Mouse (Mus musculus) left cerebral cortex, adult 18-20 months (tissue): ENCODE data around the gene Slc25a42. TPM values are rescaled to one million over a fixed set of nuclear protein-coding genes. Genes with fewer than 3 reads are reported as not detected.

Experiments
- DNase-seq, 2 experiments: peaks; one replicate each; pipeline ENCODE4 v3.0.0; 2021 to 2022; ENCODE audit warnings: low spot score in 2 of 2, mixed read lengths in 1 of 2
- long read RNA-seq, 2 experiments: library from polyadenylated mRNA; stranded (forward); transcript quantifications; one replicate each; pipeline ENCODE4 v2.0.0; 2021
- total RNA-seq, 2 experiments: library from RNA; stranded (reverse); gene quantifications; 2 replicates each; pipeline ENCODE4 v1.2.3; 2021

Gene Slc25a42
- 10 to 100 TPM; 36.0 to 37.8 TPM for total RNA-seq
- long read RNA-seq, experiment 1, transcript Slc25a42-202 (8 exons, 3,196 nt), result major isoform, 5 of 14 reads
- long read RNA-seq, experiment 1, partial matches to known transcripts, result 4 of 14 reads
- long read RNA-seq, experiment 1, other reads (novel, unspliced or antisense), result 4 of 14 reads
- long read RNA-seq, experiment 2, transcript Slc25a42-202 (8 exons, 3,196 nt), result major isoform, 5 of 8 reads
- long read RNA-seq, experiment 2, partial matches to known transcripts, result 1 of 8 reads
- long read RNA-seq, experiment 2, other reads (novel, unspliced or antisense), result 1 of 8 reads

- DNase-seq, result peak; percentile 97
These were observed at the start of gene Slc25a42 for GRCm38 (mm10) chr8:70212112-70213055. Gene Slc25a42 (minus strand): TSS chr8:70212305.

- no peak for DNase-seq
These were observed 46.9 kb upstream of the Slc25a42 start for GRCm38 (mm10) chr8:70259043-70259442.

GRCm38 (mm10) chr8:70258600-70258999 is 46.5 kb upstream of the Slc25a42 start:
- DNase-seq, result no peak

- DNase-seq, result no peak
These were observed 45.4 kb upstream of the Slc25a42 start for GRCm38 (mm10) chr8:70257456-70257855.

GRCm38 (mm10) chr8:70254628-70255027 is 42.5 kb upstream of the Slc25a42 start:
- no peak for DNase-seq

- DNase-seq, result no peak
These were observed 35.7 kb upstream of the Slc25a42 start for GRCm38 (mm10) chr8:70247841-70248240.

- no peak for DNase-seq
These were observed 34.5 kb upstream of the Slc25a42 start for GRCm38 (mm10) chr8:70246622-70247021.

GRCm38 (mm10) chr8:70240642-70241041 is 28.5 kb upstream of the Slc25a42 start:
- DNase-seq, result no peak

- no peak for DNase-seq
These were observed 25.7 kb upstream of the Slc25a42 start for GRCm38 (mm10) chr8:70237842-70238241.

- DNase-seq, result no peak
These were observed 22.6 kb upstream of the Slc25a42 start for GRCm38 (mm10) chr8:70234781-70235128.

- peak; percentile 91 to 95 for DNase-seq
These were observed 22.1 kb upstream of the Slc25a42 start, which contains the start of the genes Sugp2 and Armc6 for GRCm38 (mm10) chr8:70234080-70234780. Gene Sugp2 (plus strand): TSS chr8:70234226. Gene Armc6 (minus strand): TSS chr8:70234466.

GRCm38 (mm10) chr8:70233606-70234005 is 21.5 kb upstream of the Slc25a42 start:
- DNase-seq, result no peak

GRCm38 (mm10) chr8:70230837-70231236 is 18.7 kb upstream of the Slc25a42 start:
- DNase-seq, result no peak

- no peak for DNase-seq
These were observed 15.9 kb upstream of the Slc25a42 start for GRCm38 (mm10) chr8:70227997-70228396.

- DNase-seq, result peak in 1 of 2 experiments; percentile 43
These were observed 11.2 kb upstream of the Slc25a42 start for GRCm38 (mm10) chr8:70223341-70223740.

GRCm38 (mm10) chr8:70222041-70222440 is 9.9 kb upstream of the Slc25a42 start:
- DNase-seq, result no peak

- no peak for DNase-seq
These were observed 8.8 kb upstream of the Slc25a42 start for GRCm38 (mm10) chr8:70220911-70221310.

GRCm38 (mm10) chr8:70220236-70220840 is 8.2 kb upstream of the Slc25a42 start:
- DNase-seq, result no peak

GRCm38 (mm10) chr8:70219107-70219684 is 7.1 kb upstream of the Slc25a42 start:
- no peak for DNase-seq

- DNase-seq, result no peak
These were observed 5.3 kb upstream of the Slc25a42 start for GRCm38 (mm10) chr8:70217441-70217840.

GRCm38 (mm10) chr8:70216566-70216965 is 4.5 kb upstream of the Slc25a42 start:
- peak; percentile 55 to 64 for DNase-seq
